ENCODE assay signal across 9 mouse cellular contexts in the genomic region with DNA sequence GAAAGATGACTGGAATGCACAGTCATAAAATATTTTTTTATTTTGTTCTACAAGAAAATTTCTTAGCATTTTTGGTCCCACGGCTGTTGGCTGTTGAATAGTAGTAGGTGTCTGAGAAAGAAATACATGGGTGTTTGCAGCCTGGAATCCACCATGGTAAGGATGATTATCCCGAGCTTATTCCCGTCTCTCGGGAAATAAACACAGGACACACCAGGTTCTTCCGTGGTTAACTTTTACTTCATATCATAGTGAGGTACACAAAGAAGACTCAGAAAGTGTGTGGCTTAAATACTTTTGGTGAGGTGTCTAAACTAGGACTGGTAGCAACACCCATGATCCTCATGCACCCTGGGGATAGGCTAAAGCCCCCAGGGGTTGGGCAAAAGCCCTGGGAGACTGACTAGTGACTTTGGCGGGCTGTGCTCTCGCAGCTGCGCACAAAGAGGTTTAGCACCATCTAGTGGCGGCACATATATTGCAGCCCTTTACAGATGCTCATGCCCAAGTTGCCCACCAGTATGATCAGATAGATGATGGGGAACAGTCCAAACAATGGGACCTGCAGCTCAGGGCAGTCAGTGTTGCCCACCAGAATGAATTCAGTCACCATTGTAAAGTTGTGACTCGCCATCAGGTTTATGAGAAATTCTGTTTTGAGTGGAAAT. TPM values are rescaled to one million over a fixed set of nuclear protein-coding genes. Genes with fewer than 3 reads are reported as not detected.
DNase-seq lines count a peak whose midpoint lies in the region; ATAC-seq lines count a peak whose summit lies in the region.
"Had no signal": no experiment of that assay in that cellular context is flagged by ENCODE, and none has a peak within 500 bp of the region (broad histone marks: within the 10 kb centered on the region; RNA-seq: fewer than 3 reads in every experiment).

No protein-coding gene starts in this region.

- H3K9ac ChIP-seq in heart, embryonic 13.5 days, result peak overlapping the region; percentile 25; the same call in 1 of the 2 replicates
- no peak overlapping the region for H3K9ac ChIP-seq in liver, embryonic 11.5 days (ENCODE audit: low read depth, low read length)
- H3K9ac ChIP-seq in neural tube, embryonic 14.5 days (replicated peaks; ENCODE audit: low read depth, low read length), result no peak overlapping the region
- H3K9ac ChIP-seq: limb, embryonic 15.5 days had no signal

- no peaks in the 10 kb centered on the region for H3K36me3 ChIP-seq in heart, embryonic 13.5 days
- H3K36me3 ChIP-seq in liver, embryonic 11.5 days (ENCODE audit: control insufficient read depth, insufficient read depth, low read length), result no peaks in the 10 kb centered on the region
- no peaks in the 10 kb centered on the region for H3K36me3 ChIP-seq in neural tube, embryonic 14.5 days (ENCODE audit: control insufficient read depth, insufficient read depth, low read length)
- H3K36me3 ChIP-seq: limb, embryonic 15.5 days had no signal

- WGBS in heart, embryonic 13.5 days, result 32% methylated on average over 10 of the region's 10 CpGs
- WGBS in liver, embryonic 11.5 days, result 34% methylated on average over 10 of the region's 10 CpGs
- 39% methylated on average over 10 of the region's 10 CpGs for WGBS in neural tube, embryonic 14.5 days

- no peak overlapping the region for H3K27ac ChIP-seq in heart, embryonic 13.5 days (replicated peaks)
- no peak overlapping the region for H3K27ac ChIP-seq in liver, embryonic 11.5 days (ENCODE audit: low read depth, low read length)
- no peak overlapping the region for H3K27ac ChIP-seq in neural tube, embryonic 14.5 days (ENCODE audit: low read depth, low read length)
- H3K27ac ChIP-seq: limb, embryonic 15.5 days had no signal

- H3K4me1 ChIP-seq in heart, embryonic 13.5 days, result no peaks in the 10 kb centered on the region
- no peaks in the 10 kb centered on the region for H3K4me1 ChIP-seq in liver, embryonic 11.5 days (replicated peaks; ENCODE audit: control insufficient read depth, insufficient read depth, low read length)
- H3K4me1 ChIP-seq in neural tube, embryonic 14.5 days (ENCODE audit: control insufficient read depth, insufficient read depth, low read length), result no peaks in the 10 kb centered on the region
- H3K4me1 ChIP-seq: limb, embryonic 15.5 days had no signal

- peak overlapping the region; percentile 16; the same call in 1 of the 2 replicates for H3K4me3 ChIP-seq in heart, embryonic 13.5 days
- H3K4me3 ChIP-seq in liver, embryonic 11.5 days (ENCODE audit: low read depth, low read length), result no peak overlapping the region
- no peak overlapping the region for H3K4me3 ChIP-seq in neural tube, embryonic 14.5 days (ENCODE audit: low read depth, low read length)
- H3K4me3 ChIP-seq: limb, embryonic 15.5 days had no signal

- ATAC-seq in heart, embryonic 13.5 days (ENCODE audit: extremely low read depth, insufficient number of reproducible peaks, low FRiP score, low TSS enrichment), result no peak
- 0 out of 2 replicates have a peak, but pooled peaks have one; percentile 23 for ATAC-seq in liver, embryonic 11.5 days (replicated peaks; ENCODE audit: low FRiP score)
- ATAC-seq in neural tube, embryonic 14.5 days (ENCODE audit: low read depth), result peak; percentile 44

- no peaks in the 10 kb centered on the region for H3K9me3 ChIP-seq in heart, embryonic 13.5 days
- no peaks in the 10 kb centered on the region for H3K9me3 ChIP-seq in liver, embryonic 11.5 days (ENCODE audit: control insufficient read depth, low read length)
- H3K9me3 ChIP-seq in neural tube, embryonic 14.5 days (ENCODE audit: control insufficient read depth, low read length), result no peaks in the 10 kb centered on the region
- H3K9me3 ChIP-seq: limb, embryonic 15.5 days had no signal

- peak; percentile 86 for DNase-seq in heart, adult 11 months
- DNase-seq in heart, postnatal 25 days (ENCODE audit: low spot score), result no peak
- peak; percentile 73 for DNase-seq in embryo, embryonic 11 days
- DNase-seq in kidney, postnatal 10 days, result peak; percentile 68
- peak; percentile 33 for DNase-seq in liver, embryonic 11.5 days (ENCODE audit: low spot score)
- peak; percentile 33 for DNase-seq in thymus, postnatal 14 days

- H3K27me3 ChIP-seq in heart, embryonic 13.5 days (replicated peaks), result no peaks in the 10 kb centered on the region
- no peaks in the 10 kb centered on the region for H3K27me3 ChIP-seq in liver, embryonic 11.5 days (replicated peaks; ENCODE audit: control insufficient read depth, insufficient read depth, low read length)
- no peaks in the 10 kb centered on the region for H3K27me3 ChIP-seq in neural tube, embryonic 14.5 days (ENCODE audit: control insufficient read depth, insufficient read depth, low read length)
- H3K27me3 ChIP-seq: limb, embryonic 15.5 days had no signal

- peak overlapping the region; percentile 55 for H3K4me2 ChIP-seq in heart, embryonic 13.5 days
- no peak overlapping the region for H3K4me2 ChIP-seq in liver, embryonic 11.5 days
- H3K4me2 ChIP-seq in neural tube, embryonic 14.5 days (ENCODE audit: low read depth, low read length), result no peak overlapping the region
- H3K4me2 ChIP-seq: limb, embryonic 15.5 days had no signal

- intact Hi-C loops in heart, postnatal 25 days (cut with DNase I), result loop anchor here (1.0 to 10.0 kb wide), 2 partner anchors 739 to 1340 kb away; no protein-coding TSS in a partner anchor

RNA-seq across cellular contexts. Expression of a gene that starts 8.5 kb away (rescaled TPM):
- total RNA-seq in heart, postnatal 25 days (2021), result not detected
- polyA plus RNA-seq in heart, embryonic 13.5 days (2015; fragmentation: Nextera tagmentation; extraction: Ambion mirVana), result not detected in 2 replicates
- not detected in 2 replicates for polyA plus RNA-seq in liver, embryonic 11.5 days (2014; fragmentation: Nextera tagmentation; extraction: Ambion mirVana)
- not detected in 2 replicates for polyA plus RNA-seq in neural tube, embryonic 14.5 days (2014; fragmentation: Nextera tagmentation; extraction: Ambion mirVana)
- polyA plus RNA-seq: limb, embryonic 15.5 days had no signal

RNA-seq across cellular contexts. Expression of a gene that starts 14.2 kb away (rescaled TPM):
- not detected for total RNA-seq in heart, postnatal 25 days (2021)
- not detected in 2 replicates for polyA plus RNA-seq in heart, embryonic 13.5 days (2015; fragmentation: Nextera tagmentation; extraction: Ambion mirVana)
- not detected in 2 replicates for polyA plus RNA-seq in liver, embryonic 11.5 days (2014; fragmentation: Nextera tagmentation; extraction: Ambion mirVana)
- not detected in 2 replicates for polyA plus RNA-seq in neural tube, embryonic 14.5 days (2014; fragmentation: Nextera tagmentation; extraction: Ambion mirVana)
- polyA plus RNA-seq: limb, embryonic 15.5 days had no signal

RNA-seq across cellular contexts. Expression of a gene that starts 22.6 kb away (rescaled TPM):
- total RNA-seq in heart, postnatal 25 days (2021), result not detected
- not detected in 2 replicates for polyA plus RNA-seq in heart, embryonic 13.5 days (2015; fragmentation: Nextera tagmentation; extraction: Ambion mirVana)
- polyA plus RNA-seq in liver, embryonic 11.5 days (2014; fragmentation: Nextera tagmentation; extraction: Ambion mirVana), result not detected in 2 replicates
- not detected in 2 replicates for polyA plus RNA-seq in neural tube, embryonic 14.5 days (2014; fragmentation: Nextera tagmentation; extraction: Ambion mirVana)
- polyA plus RNA-seq: limb, embryonic 15.5 days had no signal

RNA-seq across cellular contexts. Expression of a gene that starts 38.0 kb away (rescaled TPM):
- not detected for total RNA-seq in heart, postnatal 25 days (2021)
- polyA plus RNA-seq in heart, embryonic 13.5 days (2015; fragmentation: Nextera tagmentation; extraction: Ambion mirVana), result not detected in 2 replicates
- not detected in 2 replicates for polyA plus RNA-seq in liver, embryonic 11.5 days (2014; fragmentation: Nextera tagmentation; extraction: Ambion mirVana)
- not detected in 2 replicates for polyA plus RNA-seq in neural tube, embryonic 14.5 days (2014; fragmentation: Nextera tagmentation; extraction: Ambion mirVana)
- polyA plus RNA-seq: limb, embryonic 15.5 days had no signal

RNA-seq across cellular contexts. Expression of a gene that starts 43.7 kb away (rescaled TPM):
- not detected for total RNA-seq in heart, postnatal 25 days (2021)
- polyA plus RNA-seq in heart, embryonic 13.5 days (2015; fragmentation: Nextera tagmentation; extraction: Ambion mirVana), result not detected in 2 replicates
- polyA plus RNA-seq in liver, embryonic 11.5 days (2014; fragmentation: Nextera tagmentation; extraction: Ambion mirVana), result not detected in 2 replicates
- not detected in 2 replicates for polyA plus RNA-seq in neural tube, embryonic 14.5 days (2014; fragmentation: Nextera tagmentation; extraction: Ambion mirVana)
- polyA plus RNA-seq: limb, embryonic 15.5 days had no signal
